Mouse (Mus musculus) heart, embryonic 12.5 days (tissue): ENCODE results near the gene Rerg. TPM values are rescaled to one million over a fixed set of nuclear protein-coding genes. Genes with fewer than 3 reads are reported as not detected.
A peak's percentile ranks its signal among the peaks of the same experiment; 100 is the strongest.

Experiments used
- ATAC-seq: fragments of 200-750 bp; cut with Nextera tagmentation; 2 replicates; pipeline ENCODE4 v1.8.0; 2017; ENCODE audit warnings: moderate TSS enrichment, moderate library complexity; ENCODE audit not compliant: insufficient number of reproducible peaks, low FRiP score
- H3K27ac ChIP-seq: fragments of 300-500 bp; sonication (generic); 2 replicates; pipeline ENCODE4 v1.5.1; 2016; ENCODE audit warnings: mild to moderate bottlenecking, moderate library complexity; ENCODE audit not compliant: poor library complexity, severe bottlenecking
- H3K27me3 ChIP-seq: fragments of 300-500 bp; sonication (generic); replicated peaks from 2 replicates; pipeline ENCODE4 v1.6.1; 2016; ENCODE audit warnings: mild to moderate bottlenecking, moderate library complexity
- H3K36me3 ChIP-seq: fragments of 300-500 bp; sonication (generic); 2 replicates; pipeline ENCODE4 v1.6.1; 2016; ENCODE audit warnings: mild to moderate bottlenecking, moderate library complexity
- H3K4me1 ChIP-seq: fragments of 300-500 bp; sonication (generic); replicated peaks from 2 replicates; pipeline ENCODE4 v1.6.1; 2016; ENCODE audit warnings: mild to moderate bottlenecking
- H3K4me2 ChIP-seq: fragments of 300-500 bp; sonication (generic); 2 replicates; pipeline ENCODE4 v1.6.1; 2016; ENCODE audit warnings: mild to moderate bottlenecking, moderate library complexity
- H3K4me3 ChIP-seq: fragments of 300-500 bp; sonication (generic); 2 replicates; pipeline ENCODE4 v1.5.1; 2016; ENCODE audit warnings: mild to moderate bottlenecking
- H3K9ac ChIP-seq: fragments of 300-500 bp; sonication (generic); 2 replicates; pipeline ENCODE4 v1.6.1; 2016; ENCODE audit warnings: mild to moderate bottlenecking, moderate library complexity
- H3K9me3 ChIP-seq: fragments of 300-500 bp; sonication (generic); replicated peaks from 2 replicates; pipeline ENCODE4 v1.6.1; 2016; ENCODE audit warnings: mild to moderate bottlenecking, moderate library complexity
- WGBS: fragments of 180-500 bp; shearing (Covaris S2); methylation state at CpG from one replicate; pipeline ENCODE4 v1.1.7; 2016; 5-methylcytosine and 5-hydroxymethylcytosine counted together
- polyA plus RNA-seq: library from polyadenylated mRNA; unstranded; fragments of >200 nt; fragmentation: Nextera tagmentation; extraction: Ambion mirVana; gene quantifications from 2 replicates; pipeline ENCODE4 v1.2.1, GENCODE M21; 2016

The Rerg gene
- polyA plus RNA-seq, 1 experiment from 2014 or later: 4.4 TPM

DNA sequence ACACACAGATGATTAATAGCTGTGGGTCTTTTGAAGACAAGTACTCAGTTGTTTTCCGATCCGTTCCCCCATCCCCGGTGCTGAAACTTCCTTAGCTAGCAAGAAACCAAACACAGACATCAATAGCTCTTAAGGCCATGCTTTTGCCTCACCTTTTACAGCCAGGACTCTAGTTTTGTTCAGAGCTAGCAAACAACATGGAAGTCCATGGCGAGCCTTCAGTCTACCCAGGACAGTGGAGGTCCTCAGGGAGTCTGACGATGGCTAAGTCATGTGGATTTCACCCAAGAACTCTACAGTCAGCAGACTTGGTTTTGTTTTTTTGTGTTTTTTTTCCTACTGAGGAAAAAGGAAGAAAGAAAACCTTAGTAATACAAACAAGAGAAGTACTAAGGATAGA is 43.4 kb downstream of the Rerg start:
- ATAC-seq: no peak
- Histone ChIP-seq H3K9me3 (no peaks in the 10 kb centered on the region), H3K4me3 (no peak overlapping the region), H3K4me1 (peaks cover 17% of the 10 kb centered on the region), H3K36me3 (no peaks in the 10 kb centered on the region), H3K9ac (no peak overlapping the region), H3K4me2 (no peak overlapping the region), H3K27ac (no peak overlapping the region), H3K27me3 (no peaks in the 10 kb centered on the region)
- 68% methylated on average over 5 of the region's 5 CpGs for WGBS

GRCm38 (mm10) chr6:137126224-137126623 is 44.1 kb downstream of the Rerg start:
- H3K4me2 ChIP-seq: no peak overlapping the region
- 38% methylated on average over 2 of the region's 2 CpGs for WGBS
- no peaks in the 10 kb centered on the region for H3K36me3 ChIP-seq
- peaks cover 16% of the 10 kb centered on the region for H3K4me1 ChIP-seq
- no peaks in the 10 kb centered on the region for H3K27me3 ChIP-seq
- H3K9ac ChIP-seq: no peak overlapping the region
- no peaks in the 10 kb centered on the region for H3K9me3 ChIP-seq
- ATAC-seq: no peak
- H3K27ac ChIP-seq: no peak overlapping the region
- H3K4me3 ChIP-seq: no peak overlapping the region

- H3K27me3 ChIP-seq: no peaks in the 10 kb centered on the region
- no peak overlapping the region for H3K4me2 ChIP-seq
- no peaks in the 10 kb centered on the region for H3K9me3 ChIP-seq
- H3K4me1 ChIP-seq: peaks cover 16% of the 10 kb centered on the region
- H3K36me3 ChIP-seq: no peaks in the 10 kb centered on the region
- 43% methylated on average over 9 of the region's 9 CpGs for WGBS
- ATAC-seq: no peak
- no peak overlapping the region for H3K27ac ChIP-seq
- no peak overlapping the region for H3K9ac ChIP-seq
- no peak overlapping the region for H3K4me3 ChIP-seq
Observed at GRCm38 (mm10) chr6:137125433-137125832, 44.9 kb downstream of the Rerg start.

DNA sequence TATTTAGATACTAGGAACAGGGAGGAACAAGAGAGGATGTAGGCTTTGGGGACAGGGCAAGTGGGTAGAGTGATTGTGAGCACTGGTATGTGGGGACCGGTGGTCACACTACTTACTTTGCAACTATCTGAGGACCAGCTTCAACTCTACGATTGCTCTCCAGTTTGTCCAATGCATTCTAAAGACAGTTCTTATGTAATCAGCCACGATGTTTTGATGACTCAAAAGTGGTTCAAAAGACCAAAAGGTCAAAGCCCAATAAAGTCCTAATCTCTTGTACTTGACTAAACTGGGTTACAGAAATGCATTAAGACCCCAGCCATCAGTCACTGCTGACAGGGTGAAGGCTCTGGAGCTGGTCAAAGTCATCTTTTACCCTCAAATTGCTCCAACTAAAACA is 45.3 kb downstream of the Rerg start:
- Histone ChIP-seq H3K27me3 (no peaks in the 10 kb centered on the region), H3K4me3 (no peak overlapping the region), H3K9me3 (0 out of 2 replicates have a peak, but pooled peaks cover 3% of the 10 kb centered on the region), H3K4me1 (peaks cover 16% of the 10 kb centered on the region), H3K27ac (no peak overlapping the region), H3K4me2 (no peak overlapping the region), H3K36me3 (no peaks in the 10 kb centered on the region), H3K9ac (no peak overlapping the region)
- no peak for ATAC-seq
- 52% methylated on average over 3 of the region's 3 CpGs for WGBS

GRCm38 (mm10) chr6:137116849-137117473 is 53.3 kb downstream of the Rerg start:
- no peak overlapping the region for H3K4me2 ChIP-seq
- no peak for ATAC-seq
- H3K36me3 ChIP-seq: no peaks in the 10 kb centered on the region
- no peak overlapping the region for H3K27ac ChIP-seq
- H3K4me1 ChIP-seq: peaks cover 4% of the 10 kb centered on the region; the same call in 1 of the 2 replicates
- H3K27me3 ChIP-seq: no peaks in the 10 kb centered on the region
- no peak overlapping the region for H3K4me3 ChIP-seq
- H3K9me3 ChIP-seq: 0 out of 2 replicates have a peak, but pooled peaks cover 3% of the 10 kb centered on the region
- WGBS: 73% methylated on average over 1 of the region's 1 CpGs
- no peak overlapping the region for H3K9ac ChIP-seq

GRCm38 (mm10) chr6:137114859-137115258 is 55.4 kb downstream of the Rerg start:
- Histone ChIP-seq H3K9ac (no peak overlapping the region), H3K4me3 (no peak overlapping the region), H3K4me1 (peaks cover 23% of the 10 kb centered on the region), H3K27me3 (no peaks in the 10 kb centered on the region), H3K4me2 (no peak overlapping the region), H3K36me3 (no peaks in the 10 kb centered on the region), H3K27ac (no peak overlapping the region), H3K9me3 (no peaks in the 10 kb centered on the region)
- no peak for ATAC-seq
- 72% methylated on average over 7 of the region's 7 CpGs for WGBS

GRCm38 (mm10) chr6:137111266-137111813 is 59.0 kb downstream of the Rerg start:
- Histone ChIP-seq H3K4me1 (peaks cover 20% of the 10 kb centered on the region), H3K9ac (no peak overlapping the region), H3K4me2 (peak overlapping the region; percentile 10; the same call in 1 of the 2 replicates), H3K27me3 (no peaks in the 10 kb centered on the region), H3K27ac (peak overlapping the region; percentile 26), H3K9me3 (no peaks in the 10 kb centered on the region), H3K36me3 (no peaks in the 10 kb centered on the region), H3K4me3 (no peak overlapping the region)
- WGBS: 33% methylated on average over 9 of the region's 9 CpGs
- ATAC-seq: peak; percentile 11; the same call in 1 of the 2 replicates

- Histone ChIP-seq H3K4me1 (peaks cover 20% of the 10 kb centered on the region), H3K36me3 (no peaks in the 10 kb centered on the region), H3K9ac (no peak overlapping the region), H3K4me2 (no peak overlapping the region), H3K27ac (peak overlapping the region; percentile 26; the same call in 1 of the 2 replicates), H3K9me3 (no peaks in the 10 kb centered on the region), H3K27me3 (no peaks in the 10 kb centered on the region), H3K4me3 (no peak overlapping the region)
- 64% methylated on average over 6 of the region's 6 CpGs for WGBS
- no peak for ATAC-seq
Observed at GRCm38 (mm10) chr6:137110778-137111174, 59.5 kb downstream of the Rerg start.

GRCm38 (mm10) chr6:137109811-137110777 is 60.2 kb downstream of the Rerg start:
- Histone ChIP-seq H3K4me1 (peaks cover 24% of the 10 kb centered on the region), H3K27ac (peak overlapping the region; percentile 26; the same call in 1 of the 2 replicates), H3K27me3 (no peaks in the 10 kb centered on the region), H3K36me3 (no peaks in the 10 kb centered on the region), H3K4me3 (no peak overlapping the region), H3K9me3 (no peaks in the 10 kb centered on the region), H3K4me2 (no peak overlapping the region), H3K9ac (no peak overlapping the region)
- no peak for ATAC-seq
- WGBS: 77% methylated on average over 20 of the region's 20 CpGs

DNA sequence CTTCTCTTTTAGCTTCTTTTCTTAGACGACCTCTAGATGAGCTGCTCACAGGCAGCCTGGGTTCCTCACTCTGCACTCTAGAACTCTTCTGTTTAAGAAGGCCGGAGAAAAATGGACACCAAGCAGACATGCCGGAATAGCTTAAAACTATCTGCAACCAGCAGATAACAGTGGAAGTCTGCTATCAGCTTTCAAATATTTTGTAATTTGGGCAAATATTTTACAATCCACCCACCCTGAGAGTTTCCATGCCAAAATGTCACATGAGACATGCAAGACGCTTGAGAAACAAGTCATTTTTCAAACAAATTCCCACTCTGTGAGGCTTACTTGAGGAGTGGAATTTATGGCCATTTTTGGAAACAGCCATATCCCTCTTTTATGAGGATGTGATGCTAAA is 65.0 kb downstream of the Rerg start:
- Histone ChIP-seq H3K9ac (no peak overlapping the region), H3K4me1 (peaks cover 13% of the 10 kb centered on the region), H3K36me3 (no peaks in the 10 kb centered on the region), H3K27me3 (no peaks in the 10 kb centered on the region), H3K9me3 (no peaks in the 10 kb centered on the region), H3K4me3 (no peak overlapping the region), H3K27ac (no peak overlapping the region), H3K4me2 (no peak overlapping the region)
- 43% methylated on average over 4 of the region's 4 CpGs for WGBS
- ATAC-seq: no peak

DNA sequence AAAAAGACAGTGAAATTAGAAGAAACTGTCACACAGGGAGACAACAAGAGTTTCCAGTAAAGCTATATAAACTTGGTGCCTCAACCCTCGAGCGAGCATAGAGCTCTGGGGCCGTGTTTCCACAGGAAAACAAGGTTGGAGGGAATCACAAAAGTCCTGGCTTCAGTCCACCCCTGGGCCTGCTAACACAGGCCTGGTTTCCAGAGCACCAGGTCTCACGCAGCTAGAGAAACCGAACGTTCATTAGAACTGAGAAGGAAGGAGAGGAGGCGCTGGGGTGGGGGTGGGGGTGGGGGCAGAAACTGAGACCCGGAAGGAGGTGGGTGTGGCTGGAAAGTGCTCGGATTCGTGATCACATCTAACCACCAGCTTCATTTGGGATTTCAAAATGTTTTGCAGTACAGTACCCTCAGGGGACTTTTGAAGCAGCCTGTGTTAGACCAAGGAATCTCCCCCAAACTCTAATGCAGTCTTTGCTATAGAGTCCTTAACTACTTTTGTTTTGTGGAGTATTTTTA is 67.6 kb downstream of the Rerg start:
- Histone ChIP-seq H3K9me3 (no peaks in the 10 kb centered on the region), H3K4me1 (peaks cover 13% of the 10 kb centered on the region), H3K27ac (no peak overlapping the region), H3K9ac (no peak overlapping the region), H3K27me3 (no peaks in the 10 kb centered on the region), H3K4me3 (no peak overlapping the region), H3K4me2 (no peak overlapping the region), H3K36me3 (no peaks in the 10 kb centered on the region)
- 42% methylated on average over 10 of the region's 10 CpGs for WGBS
- no peak for ATAC-seq
